ENCODE assay signal across 10 mouse cellular contexts in the genomic region with DNA sequence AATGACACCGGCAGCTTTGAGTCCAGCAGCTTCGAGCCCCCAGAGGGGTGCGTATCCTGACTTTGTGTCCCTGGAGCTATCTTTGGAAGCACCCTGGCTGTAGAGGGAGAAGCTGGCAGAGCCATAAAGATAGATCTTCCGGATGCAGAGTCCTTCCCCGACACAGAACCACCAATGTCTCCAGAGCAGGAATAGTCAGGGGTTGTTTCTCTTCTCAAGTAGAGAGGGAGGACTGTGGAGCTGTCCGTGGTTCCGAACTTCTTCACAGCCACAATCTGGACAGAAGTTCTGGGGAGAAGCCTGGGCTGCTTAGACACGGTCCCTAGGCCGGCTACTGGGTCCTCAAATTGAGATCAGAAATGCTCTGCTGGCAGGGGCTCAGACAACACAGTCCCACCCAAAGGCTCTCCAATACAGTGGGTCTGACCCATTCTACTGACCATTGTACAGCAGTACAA. TPM values are rescaled to one million over a fixed set of nuclear protein-coding genes. Genes with fewer than 3 reads are reported as not detected.
A peak's percentile ranks its signal among the peaks of the same experiment; 100 is the strongest.
DNase-seq lines count a peak whose midpoint lies in the region; ATAC-seq and TF ChIP-seq lines count a peak whose summit lies in the region.
"Had no signal": no experiment of that assay in that cellular context is flagged by ENCODE, and none has a peak within 500 bp of the region (broad histone marks: within the 10 kb centered on the region; RNA-seq: fewer than 3 reads in every experiment).

No protein-coding gene starts in this region.

- peak overlapping the region; percentile 49; the same call in 1 of the 2 replicates for H3K4me3 ChIP-seq in midbrain, embryonic 10.5 days
- no peak overlapping the region for H3K4me3 ChIP-seq in midbrain, embryonic 11.5 days (ENCODE audit: low read depth, low read length)
- peak overlapping the region; percentile 17; the same call in 1 of the 2 replicates for H3K4me3 ChIP-seq in embryonic facial prominence, embryonic 12.5 days
- peak overlapping the region; percentile 10; the same call in 1 of the 2 replicates for H3K4me3 ChIP-seq in stomach, embryonic 16.5 days (replicated peaks; ENCODE audit: low read length)
- no peak overlapping the region for H3K4me3 ChIP-seq in gastrocnemius, adult 2 months

- no peak for DNase-seq in midbrain, embryonic 10.5 days (ENCODE audit: low spot score)
- no peak for DNase-seq in midbrain, embryonic 11.5 days (ENCODE audit: low spot score, missing footprints)
- DNase-seq in kidney, postnatal 14 days = peak; percentile 27
- no peak for DNase-seq in gastrocnemius, adult 2 months
- DNase-seq in thymus, adult 18-20 months = no peak
- DNase-seq in cerebellum, postnatal 10 days = no peak

- intact Hi-C loops in gastrocnemius, adult 2 months (cut with DNase I) = no loop called here

- H3K27ac ChIP-seq in midbrain, embryonic 10.5 days (replicated peaks) = no peak overlapping the region
- no peak overlapping the region for H3K27ac ChIP-seq in midbrain, embryonic 11.5 days (ENCODE audit: low read depth, low read length)
- no peak overlapping the region for H3K27ac ChIP-seq in embryonic facial prominence, embryonic 12.5 days
- no peak overlapping the region for H3K27ac ChIP-seq in stomach, embryonic 16.5 days (ENCODE audit: low read length)
- H3K27ac ChIP-seq in gastrocnemius, adult 2 months = no peak overlapping the region

- H3K4me1 ChIP-seq in midbrain, embryonic 10.5 days = peaks cover 28% of the 10 kb centered on the region
- peaks cover 10% of the 10 kb centered on the region for H3K4me1 ChIP-seq in midbrain, embryonic 11.5 days (ENCODE audit: control insufficient read depth, insufficient read depth, low read length)
- H3K4me1 ChIP-seq in embryonic facial prominence, embryonic 12.5 days = peaks cover 16% of the 10 kb centered on the region
- no peaks in the 10 kb centered on the region for H3K4me1 ChIP-seq in stomach, embryonic 16.5 days (ENCODE audit: control insufficient read depth, insufficient read depth, low read length)

- WGBS in midbrain, embryonic 10.5 days = 17% methylated on average over 9 of the region's 9 CpGs
- 16% methylated on average over 9 of the region's 9 CpGs for WGBS in midbrain, embryonic 11.5 days
- WGBS in embryonic facial prominence, embryonic 12.5 days = 10% methylated on average over 9 of the region's 9 CpGs
- 14% methylated on average over 9 of the region's 9 CpGs for WGBS in stomach, embryonic 16.5 days

- H3K9ac ChIP-seq in midbrain, embryonic 11.5 days (ENCODE audit: low read length) = no peak overlapping the region
- no peak overlapping the region for H3K9ac ChIP-seq in embryonic facial prominence, embryonic 12.5 days
- no peak overlapping the region for H3K9ac ChIP-seq in stomach, embryonic 16.5 days (ENCODE audit: low read length)

- H3K4me2 ChIP-seq in midbrain, embryonic 11.5 days = no peak overlapping the region
- peak overlapping the region; percentile 29; the same call in 1 of the 2 replicates for H3K4me2 ChIP-seq in embryonic facial prominence, embryonic 12.5 days (replicated peaks)
- peak overlapping the region; percentile 27 for H3K4me2 ChIP-seq in stomach, embryonic 16.5 days (ENCODE audit: low read depth, low read length)

- TF ChIP-seq CTCF in gastrocnemius, adult 2 months (IDR thresholded peaks at IDR 0.05) = no peak

- peaks cover 63% of the 10 kb centered on the region for H3K27me3 ChIP-seq in midbrain, embryonic 10.5 days (ENCODE audit: low read depth, poor library complexity, severe bottlenecking)
- H3K27me3 ChIP-seq in midbrain, embryonic 11.5 days (ENCODE audit: control insufficient read depth, insufficient read depth, low read length) = peaks cover 51% of the 10 kb centered on the region
- peaks cover 62% of the 10 kb centered on the region for H3K27me3 ChIP-seq in embryonic facial prominence, embryonic 12.5 days
- H3K27me3 ChIP-seq in stomach, embryonic 16.5 days (ENCODE audit: control insufficient read depth, insufficient read depth, low read length) = peaks cover 57% of the 10 kb centered on the region

- peaks cover 17% of the 10 kb centered on the region for H3K36me3 ChIP-seq in midbrain, embryonic 10.5 days
- H3K36me3 ChIP-seq in midbrain, embryonic 11.5 days (ENCODE audit: control insufficient read depth, insufficient read depth, low read length) = no peaks in the 10 kb centered on the region
- peaks cover 10% of the 10 kb centered on the region for H3K36me3 ChIP-seq in embryonic facial prominence, embryonic 12.5 days
- H3K36me3 ChIP-seq in stomach, embryonic 16.5 days (ENCODE audit: control insufficient read depth, insufficient read depth, low read length) = peaks cover 6% of the 10 kb centered on the region; the same call in 1 of the 2 replicates

- ATAC-seq in midbrain, embryonic 11.5 days (ENCODE audit: low FRiP score) = no peak
- no peak for ATAC-seq in embryonic facial prominence, embryonic 12.5 days (ENCODE audit: insufficient number of reproducible peaks, insufficient read depth, low FRiP score, low TSS enrichment)
- ATAC-seq in stomach, embryonic 16.5 days (ENCODE audit: insufficient read depth, low FRiP score) = no peak

- H3K9me3 ChIP-seq in midbrain, embryonic 10.5 days (replicated peaks) = no peaks in the 10 kb centered on the region
- no peaks in the 10 kb centered on the region for H3K9me3 ChIP-seq in midbrain, embryonic 11.5 days (ENCODE audit: control insufficient read depth, low read length)
- no peaks in the 10 kb centered on the region for H3K9me3 ChIP-seq in embryonic facial prominence, embryonic 12.5 days
- H3K9me3 ChIP-seq in stomach, embryonic 16.5 days (replicated peaks; ENCODE audit: control insufficient read depth, low read length) = no peaks in the 10 kb centered on the region

RNA-seq across cellular contexts. Expression of a gene that starts 0.4 kb away (rescaled TPM):
- polyA plus RNA-seq in midbrain, embryonic 10.5 days (2016; fragmentation: Nextera tagmentation; extraction: Ambion mirVana) = not detected in 2 replicates
- not detected in 2 replicates for polyA plus RNA-seq in midbrain, embryonic 11.5 days (2014; fragmentation: Nextera tagmentation; extraction: Ambion mirVana)
- polyA plus RNA-seq in embryonic facial prominence, embryonic 12.5 days (2016; fragmentation: Nextera tagmentation; extraction: Ambion mirVana) = not detected in 2 replicates
- polyA plus RNA-seq in stomach, embryonic 16.5 days (2015; fragmentation: Nextera tagmentation; extraction: Ambion mirVana) = not detected in 2 replicates
- total RNA-seq in gastrocnemius, adult 2 months (2021) = not detected
- polyA plus RNA-seq: small intestine, adult 2 months had no signal

RNA-seq across cellular contexts. Expression of a gene that starts 15.1 kb away (rescaled TPM):
- 58.7 and 64.5 TPM in 2 replicates for polyA plus RNA-seq in midbrain, embryonic 10.5 days (2016; fragmentation: Nextera tagmentation; extraction: Ambion mirVana)
- 48.7 and 49.8 TPM in 2 replicates for polyA plus RNA-seq in midbrain, embryonic 11.5 days (2014; fragmentation: Nextera tagmentation; extraction: Ambion mirVana)
- 64.8 and 72.0 TPM in 2 replicates for polyA plus RNA-seq in embryonic facial prominence, embryonic 12.5 days (2016; fragmentation: Nextera tagmentation; extraction: Ambion mirVana)
- 61.7 and 63.8 TPM in 2 replicates for polyA plus RNA-seq in stomach, embryonic 16.5 days (2015; fragmentation: Nextera tagmentation; extraction: Ambion mirVana)
- total RNA-seq in gastrocnemius, adult 2 months (2021) = 10 to 100 TPM; 16.9 to 24.2 TPM

RNA-seq across cellular contexts. Expression of a gene that starts 22.5 kb away (rescaled TPM):
- not detected in 2 replicates for polyA plus RNA-seq in midbrain, embryonic 10.5 days (2016; fragmentation: Nextera tagmentation; extraction: Ambion mirVana)
- not detected in 2 replicates for polyA plus RNA-seq in midbrain, embryonic 11.5 days (2014; fragmentation: Nextera tagmentation; extraction: Ambion mirVana)
- polyA plus RNA-seq in embryonic facial prominence, embryonic 12.5 days (2016; fragmentation: Nextera tagmentation; extraction: Ambion mirVana) = 1.4 and 1.7 TPM in 2 replicates
- 5.9 TPM in 1 of 2 replicates, not detected in the other for polyA plus RNA-seq in stomach, embryonic 16.5 days (2015; fragmentation: Nextera tagmentation; extraction: Ambion mirVana)
- 100 to 1,000 TPM; 356 to 504 TPM for total RNA-seq in gastrocnemius, adult 2 months (2021)
- polyA plus RNA-seq: small intestine, adult 2 months had no signal

RNA-seq across cellular contexts. Expression of a gene that starts 31.0 kb away (rescaled TPM):
- 1.5 and 7.1 TPM in 2 replicates for polyA plus RNA-seq in midbrain, embryonic 10.5 days (2016; fragmentation: Nextera tagmentation; extraction: Ambion mirVana)
- polyA plus RNA-seq in midbrain, embryonic 11.5 days (2014; fragmentation: Nextera tagmentation; extraction: Ambion mirVana) = 6.9 and 7.2 TPM in 2 replicates
- polyA plus RNA-seq in embryonic facial prominence, embryonic 12.5 days (2016; fragmentation: Nextera tagmentation; extraction: Ambion mirVana) = 0.22 and 0.52 TPM in 2 replicates
- 0.25 and 0.30 TPM in 2 replicates for polyA plus RNA-seq in stomach, embryonic 16.5 days (2015; fragmentation: Nextera tagmentation; extraction: Ambion mirVana)
- total RNA-seq in gastrocnemius, adult 2 months (2021) = not detected

RNA-seq across cellular contexts. Expression of a gene that starts 32.9 kb away (rescaled TPM):
- polyA plus RNA-seq in midbrain, embryonic 10.5 days (2016; fragmentation: Nextera tagmentation; extraction: Ambion mirVana) = not detected in 2 replicates
- not detected in 2 replicates for polyA plus RNA-seq in midbrain, embryonic 11.5 days (2014; fragmentation: Nextera tagmentation; extraction: Ambion mirVana)
- polyA plus RNA-seq in embryonic facial prominence, embryonic 12.5 days (2016; fragmentation: Nextera tagmentation; extraction: Ambion mirVana) = not detected in 2 replicates
- polyA plus RNA-seq in stomach, embryonic 16.5 days (2015; fragmentation: Nextera tagmentation; extraction: Ambion mirVana) = not detected in 2 replicates
- not detected for total RNA-seq in gastrocnemius, adult 2 months (2021)
- total RNA-seq: left cerebral cortex, adult 8-10 months had no signal
- polyA plus RNA-seq: small intestine, adult 2 months had no signal

Comparison
In these comparisons a context has a peak if more than half of its experiments do, and no peak if none do; other contexts are left out.
1. H3K4me3 ChIP-seq: peak in midbrain, embryonic 10.5 days (single experiment), embryonic facial prominence, embryonic 12.5 days (single experiment) and stomach, embryonic 16.5 days (single experiment); none in midbrain, embryonic 11.5 days (single experiment) and gastrocnemius, adult 2 months (single experiment).